Mouse (Mus musculus) embryonic facial prominence, embryonic 13.5 days (tissue): ENCODE data around the gene Patj. TPM values are rescaled to one million over a fixed set of nuclear protein-coding genes. Genes with fewer than 3 reads are reported as not detected.

Experiments used
- ATAC-seq: fragments of 200-750 bp; cut with Nextera tagmentation; 2 replicates; pipeline ENCODE4 v1.8.0; 2017; ENCODE audit warnings: low read depth; ENCODE audit not compliant: insufficient number of reproducible peaks, insufficient read depth, low FRiP score, low TSS enrichment
- H3K27ac ChIP-seq: fragments of 300-500 bp; sonication (generic); 2 replicates; pipeline ENCODE4 v1.5.1; 2015; ENCODE audit warnings: moderate library complexity, mild to moderate bottlenecking, inconsistent platforms
- H3K27me3 ChIP-seq: fragments of 300-500 bp; sonication (generic); 2 replicates; pipeline ENCODE4 v1.6.1; 2015; ENCODE audit warnings: mild to moderate bottlenecking, inconsistent platforms
- H3K36me3 ChIP-seq: fragments of 300-500 bp; sonication (generic); 2 replicates; pipeline ENCODE4 v1.6.1; 2015; ENCODE audit warnings: mild to moderate bottlenecking, inconsistent platforms
- H3K4me1 ChIP-seq: fragments of 300-500 bp; sonication (generic); 2 replicates; pipeline ENCODE4 v1.6.1; 2015; ENCODE audit warnings: inconsistent platforms
- H3K4me2 ChIP-seq: fragments of 300-500 bp; sonication (generic); 2 replicates; pipeline ENCODE4 v1.6.1; 2015; ENCODE audit warnings: moderate library complexity, mild to moderate bottlenecking, inconsistent platforms
- H3K4me3 ChIP-seq: fragments of 300-500 bp; sonication (generic); 2 replicates; pipeline ENCODE4 v1.5.1; 2015; ENCODE audit warnings: mild to moderate bottlenecking, inconsistent platforms
- H3K9ac ChIP-seq: fragments of 300-500 bp; sonication (generic); 2 replicates; pipeline ENCODE4 v1.6.1; 2015; ENCODE audit warnings: mild to moderate bottlenecking, inconsistent platforms
- H3K9me3 ChIP-seq: fragments of 300-500 bp; sonication (generic); 2 replicates; pipeline ENCODE4 v1.6.1; 2016; ENCODE audit warnings: inconsistent platforms
- WGBS: fragments of 180-500 bp; shearing (Covaris S2); methylation state at CpG from one replicate; pipeline ENCODE4 v1.1.7; 2015; ENCODE audit warnings: mixed read lengths; 5-methylcytosine and 5-hydroxymethylcytosine counted together
- polyA plus RNA-seq: library from polyadenylated mRNA; unstranded; fragments of >200 nt; fragmentation: Nextera tagmentation; extraction: Ambion mirVana; gene quantifications from 2 replicates; pipeline ENCODE4 v1.2.1, GENCODE M21; 2015

Patj gene
- polyA plus RNA-seq, 1 experiment from 2014 or later, result 12.9 TPM

DNA sequence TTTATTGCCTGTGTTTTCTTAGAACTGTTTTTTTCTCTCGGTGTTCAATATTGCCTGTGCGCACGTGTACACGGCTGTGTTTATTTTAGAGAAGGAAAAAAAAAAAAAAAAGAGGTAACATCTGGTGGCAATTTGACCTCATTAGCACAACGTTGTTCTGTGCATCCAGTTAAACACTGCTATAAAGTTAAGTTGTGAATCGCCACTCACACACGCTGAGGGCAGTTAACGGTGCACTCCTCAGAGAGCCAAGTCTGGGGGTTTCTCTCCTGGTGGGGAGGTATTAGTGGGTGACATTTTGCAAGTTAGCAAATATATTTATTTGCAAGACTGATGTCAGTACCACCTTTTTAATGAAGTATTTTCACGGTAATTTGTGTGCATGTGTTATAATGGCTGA, 281.9 kb downstream of the Patj start:
- Histone ChIP-seq H3K27me3 (no peaks in the 10 kb centered on the region; the same call in 1 of the 2 replicates), H3K4me1 (peaks cover 8% of the 10 kb centered on the region), H3K36me3 (no peaks in the 10 kb centered on the region), H3K9me3 (no peaks in the 10 kb centered on the region), H3K27ac (no peak overlapping the region), H3K9ac (no peak overlapping the region), H3K4me3 (no peak overlapping the region), H3K4me2 (peak overlapping the region; percentile 5)
- no peak for ATAC-seq
- WGBS, result 32% methylated on average over 9 of the region's 9 CpGs

DNA sequence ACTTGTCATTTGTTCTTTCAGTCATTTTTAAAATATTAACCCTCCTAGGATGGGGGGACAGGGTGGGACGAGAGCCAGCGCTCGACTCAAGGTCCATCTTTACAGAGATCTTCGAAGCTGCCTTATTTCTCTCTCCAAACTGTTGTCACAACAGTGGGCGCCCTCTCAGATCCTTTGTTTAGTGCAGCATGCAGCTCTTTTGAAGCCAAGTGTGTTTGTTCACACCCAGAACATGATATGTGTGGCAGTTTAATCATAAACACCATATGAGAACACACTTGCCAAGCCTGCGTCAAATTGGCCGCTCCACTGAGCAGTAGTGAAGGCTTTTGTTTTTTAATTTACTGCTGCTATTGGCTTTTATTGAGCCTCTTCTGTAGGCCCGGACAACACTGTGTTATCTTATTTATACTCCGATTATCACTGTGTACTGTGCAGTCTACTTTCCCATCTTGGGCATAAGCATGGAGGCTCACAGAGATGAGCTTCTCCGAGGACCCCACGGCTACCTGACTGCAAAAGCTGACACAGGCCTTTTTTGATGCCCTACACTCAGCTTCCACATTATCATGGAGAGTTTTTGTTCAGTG, 291.2 kb downstream of the Patj start:
- Histone ChIP-seq H3K9ac (no peak overlapping the region), H3K4me2 (no peak overlapping the region), H3K4me3 (no peak overlapping the region), H3K27ac (no peak overlapping the region), H3K27me3 (no peaks in the 10 kb centered on the region), H3K4me1 (no peaks in the 10 kb centered on the region), H3K36me3 (peaks cover 17% of the 10 kb centered on the region), H3K9me3 (peaks cover 5% of the 10 kb centered on the region; the same call in 1 of the 2 replicates)
- ATAC-seq, result no peak
- 92% methylated on average over 11 of the region's 11 CpGs for WGBS

DNA sequence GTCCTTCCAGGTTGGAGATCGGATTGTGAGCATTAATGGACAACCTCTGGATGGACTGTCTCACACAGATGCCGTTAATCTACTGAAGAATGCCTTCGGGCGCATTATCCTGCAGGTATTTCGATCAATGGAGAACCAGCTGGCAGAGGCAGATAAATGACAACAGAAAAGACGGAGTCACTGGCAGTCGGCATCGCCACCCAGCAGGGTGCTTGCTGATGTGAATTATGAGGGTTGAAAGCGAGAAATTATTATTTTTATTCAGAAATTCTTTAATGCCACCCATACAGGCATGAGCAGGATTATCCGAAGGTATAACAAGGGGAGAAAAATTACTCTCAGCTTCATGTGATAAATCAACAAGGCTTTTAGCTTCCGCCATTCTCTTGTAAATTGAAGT, 292.5 kb downstream of the Patj start:
- H3K36me3 ChIP-seq, result peaks cover 17% of the 10 kb centered on the region
- no peaks in the 10 kb centered on the region for H3K27me3 ChIP-seq
- no peak overlapping the region for H3K4me2 ChIP-seq
- H3K4me3 ChIP-seq, result no peak overlapping the region
- H3K9me3 ChIP-seq, result peaks cover 5% of the 10 kb centered on the region; the same call in 1 of the 2 replicates
- no peak overlapping the region for H3K9ac ChIP-seq
- ATAC-seq, result no peak
- H3K4me1 ChIP-seq, result no peaks in the 10 kb centered on the region
- 84% methylated on average over 11 of the region's 11 CpGs for WGBS
- H3K27ac ChIP-seq, result no peak overlapping the region

DNA sequence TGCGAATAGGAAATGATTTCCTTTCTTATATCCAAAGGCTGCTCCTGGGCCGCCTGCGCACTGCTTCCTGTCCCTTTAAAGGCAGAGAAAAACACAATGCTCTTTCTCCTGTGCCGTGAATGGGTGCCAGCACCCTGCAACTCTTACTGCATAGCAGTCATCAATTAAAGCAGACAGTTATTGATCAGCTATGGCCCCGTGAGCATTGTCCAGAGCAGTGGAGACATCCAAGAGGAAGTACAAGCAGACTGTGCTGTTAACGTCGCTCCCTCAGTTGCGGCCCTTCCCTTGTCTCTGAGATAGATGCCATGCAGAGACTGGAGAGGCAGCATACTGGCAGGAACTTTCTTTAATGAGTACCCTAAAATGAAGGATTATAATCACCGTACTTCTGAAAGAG, 292.9 kb downstream of the Patj start:
- Histone ChIP-seq H3K4me1 (no peaks in the 10 kb centered on the region), H3K4me3 (no peak overlapping the region), H3K9me3 (peaks cover 5% of the 10 kb centered on the region; the same call in 1 of the 2 replicates), H3K4me2 (no peak overlapping the region), H3K9ac (no peak overlapping the region), H3K36me3 (peaks cover 17% of the 10 kb centered on the region), H3K27ac (no peak overlapping the region), H3K27me3 (no peaks in the 10 kb centered on the region)
- ATAC-seq, result no peak
- WGBS, result 91% methylated on average over 9 of the region's 9 CpGs

DNA sequence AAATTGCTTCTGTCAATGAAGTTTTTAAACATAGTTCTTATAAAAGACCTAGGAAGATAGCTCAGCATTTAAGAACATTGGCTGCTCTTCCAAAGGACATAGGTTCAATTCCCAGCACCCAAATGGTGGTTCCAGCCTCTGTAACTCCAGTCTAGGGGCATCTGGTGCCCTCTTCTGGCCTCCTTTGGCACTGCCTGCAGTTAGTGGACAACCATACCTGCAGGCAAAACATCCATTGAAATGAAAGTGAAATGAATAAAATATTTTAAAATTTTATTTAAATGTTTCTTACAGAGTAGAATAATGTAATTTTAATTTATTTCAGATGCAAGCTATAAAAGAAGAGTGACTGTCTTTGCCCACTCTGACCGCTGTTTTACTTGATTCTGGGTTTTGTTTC, 294.4 kb downstream of the Patj start:
- Histone ChIP-seq H3K27ac (no peak overlapping the region), H3K4me2 (no peak overlapping the region), H3K9me3 (peaks cover 5% of the 10 kb centered on the region; the same call in 1 of the 2 replicates), H3K4me1 (no peaks in the 10 kb centered on the region), H3K4me3 (no peak overlapping the region), H3K27me3 (no peaks in the 10 kb centered on the region), H3K9ac (no peak overlapping the region), H3K36me3 (peaks cover 17% of the 10 kb centered on the region)
- 86% methylated on average over 1 of the region's 1 CpGs for WGBS
- no peak for ATAC-seq

DNA sequence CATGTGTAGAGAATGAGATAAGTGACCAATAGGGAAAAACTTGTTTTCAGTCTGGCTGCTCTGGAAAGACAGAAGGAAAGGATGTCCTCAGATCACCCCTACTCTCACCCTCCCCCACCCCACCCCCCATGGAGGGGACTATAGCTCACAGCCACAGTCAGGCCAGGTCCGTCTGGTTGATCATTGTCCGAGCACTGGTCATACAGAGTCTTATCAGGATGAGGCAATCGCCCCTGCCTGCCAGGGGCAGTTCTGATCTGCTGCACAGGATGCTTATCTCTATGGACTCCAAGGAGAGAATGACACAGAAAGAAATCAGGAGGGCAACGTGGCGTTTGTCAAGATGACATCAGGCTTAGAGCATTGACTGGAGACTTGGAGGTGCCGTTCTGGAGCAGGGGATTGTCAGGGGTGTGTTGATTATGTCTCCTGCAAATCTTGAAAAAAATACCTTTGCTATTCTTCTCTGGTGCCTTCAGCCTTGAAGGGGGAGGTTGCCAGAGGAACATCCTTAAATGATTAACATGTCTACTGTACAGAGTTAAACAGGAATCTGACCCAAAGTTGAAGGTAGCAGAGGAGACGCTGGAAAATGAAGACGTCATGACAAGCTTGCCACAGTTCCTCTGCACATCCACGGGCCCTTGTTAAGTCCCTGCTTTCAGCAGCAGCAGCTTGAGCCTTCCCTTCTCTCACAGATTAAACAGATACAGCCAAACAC, 298.0 kb downstream of the Patj start:
- WGBS, result 63% methylated on average over 9 of the region's 9 CpGs
- H3K27me3 ChIP-seq, result no peaks in the 10 kb centered on the region
- ATAC-seq, result no peak
- H3K9me3 ChIP-seq, result peaks cover 5% of the 10 kb centered on the region; the same call in 1 of the 2 replicates
- no peaks in the 10 kb centered on the region for H3K4me1 ChIP-seq
- no peak overlapping the region for H3K4me3 ChIP-seq
- H3K27ac ChIP-seq, result no peak overlapping the region
- no peak overlapping the region for H3K9ac ChIP-seq
- no peak overlapping the region for H3K4me2 ChIP-seq
- peaks cover 14% of the 10 kb centered on the region for H3K36me3 ChIP-seq

DNA sequence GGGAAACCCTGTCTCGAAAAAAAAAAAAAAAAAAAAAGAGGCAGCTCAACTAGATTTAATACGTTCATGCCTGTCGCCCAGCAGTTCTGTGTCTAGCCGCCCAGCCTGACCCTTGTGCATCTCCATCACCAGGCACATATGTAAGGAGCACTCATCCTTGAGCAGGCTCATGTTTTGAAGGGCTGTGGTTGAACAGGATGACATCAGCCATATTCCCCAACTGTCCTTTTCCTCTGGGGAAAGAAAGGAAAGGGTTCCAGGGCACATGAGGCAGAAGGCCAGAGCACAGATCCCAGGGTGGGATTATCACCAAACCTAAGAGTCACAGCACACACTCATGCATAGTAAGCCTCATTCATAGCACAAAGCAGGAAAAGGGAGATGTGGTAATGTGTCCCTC, 302.3 kb downstream of the Patj start:
- Histone ChIP-seq H3K4me2 (no peak overlapping the region), H3K9me3 (no peaks in the 10 kb centered on the region), H3K4me3 (no peak overlapping the region), H3K27ac (no peak overlapping the region), H3K9ac (no peak overlapping the region), H3K27me3 (no peaks in the 10 kb centered on the region), H3K36me3 (no peaks in the 10 kb centered on the region), H3K4me1 (peaks cover 15% of the 10 kb centered on the region)
- ATAC-seq, result no peak
- 80% methylated on average over 4 of the region's 4 CpGs for WGBS

DNA sequence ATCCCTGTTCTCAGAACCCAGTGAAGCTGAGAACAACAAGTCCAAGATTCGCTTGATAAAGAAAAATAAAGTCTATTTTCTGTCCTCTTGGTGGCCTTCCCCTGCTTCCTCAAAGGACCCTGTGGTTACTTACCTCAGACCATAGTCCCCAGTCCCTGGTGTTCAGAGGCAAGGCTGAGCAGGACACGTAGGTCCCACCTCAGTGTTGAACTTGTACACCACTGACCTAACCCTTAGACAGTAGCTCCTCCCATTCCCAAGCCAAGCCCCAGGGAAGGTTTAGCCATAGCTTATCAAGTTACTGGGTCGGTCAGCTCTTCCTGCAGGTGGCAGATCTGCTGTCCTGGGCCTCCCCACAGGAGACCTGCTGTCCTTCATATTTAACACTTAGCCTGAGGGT, 303.3 kb downstream of the Patj start:
- Histone ChIP-seq H3K9me3 (no peaks in the 10 kb centered on the region), H3K4me1 (peaks cover 15% of the 10 kb centered on the region), H3K27ac (no peak overlapping the region), H3K4me2 (no peak overlapping the region), H3K9ac (no peak overlapping the region), H3K36me3 (no peaks in the 10 kb centered on the region), H3K27me3 (no peaks in the 10 kb centered on the region), H3K4me3 (no peak overlapping the region)
- WGBS, result 42% methylated on average over 3 of the region's 3 CpGs
- ATAC-seq, result no peak

DNA sequence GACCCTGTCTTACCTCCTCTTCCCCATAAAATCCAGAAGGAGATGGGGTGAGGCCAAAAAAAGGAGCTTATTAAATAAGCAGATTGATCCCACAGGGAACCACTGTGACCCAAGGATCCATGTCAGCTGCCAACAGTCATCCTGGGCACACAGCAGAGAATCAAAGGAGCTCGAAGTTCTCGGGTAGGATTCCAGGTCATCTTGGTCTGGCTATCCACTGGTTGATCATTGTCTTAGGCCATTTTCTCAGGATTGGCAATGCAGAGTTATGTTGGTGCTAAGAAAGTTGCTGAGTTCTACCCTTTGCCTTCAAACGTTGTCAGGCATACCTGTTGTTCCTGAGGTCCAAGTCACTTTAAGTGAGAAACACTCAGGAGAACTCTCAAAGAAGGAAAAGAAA, 304.6 kb downstream of the Patj start:
- H3K27me3 ChIP-seq, result no peaks in the 10 kb centered on the region
- H3K27ac ChIP-seq, result no peak overlapping the region
- H3K4me1 ChIP-seq, result peaks cover 15% of the 10 kb centered on the region
- H3K4me2 ChIP-seq, result no peak overlapping the region
- H3K9me3 ChIP-seq, result no peaks in the 10 kb centered on the region
- no peaks in the 10 kb centered on the region for H3K36me3 ChIP-seq
- WGBS, result 94% methylated on average over 3 of the region's 3 CpGs
- no peak overlapping the region for H3K9ac ChIP-seq
- H3K4me3 ChIP-seq, result no peak overlapping the region
- no peak for ATAC-seq

DNA sequence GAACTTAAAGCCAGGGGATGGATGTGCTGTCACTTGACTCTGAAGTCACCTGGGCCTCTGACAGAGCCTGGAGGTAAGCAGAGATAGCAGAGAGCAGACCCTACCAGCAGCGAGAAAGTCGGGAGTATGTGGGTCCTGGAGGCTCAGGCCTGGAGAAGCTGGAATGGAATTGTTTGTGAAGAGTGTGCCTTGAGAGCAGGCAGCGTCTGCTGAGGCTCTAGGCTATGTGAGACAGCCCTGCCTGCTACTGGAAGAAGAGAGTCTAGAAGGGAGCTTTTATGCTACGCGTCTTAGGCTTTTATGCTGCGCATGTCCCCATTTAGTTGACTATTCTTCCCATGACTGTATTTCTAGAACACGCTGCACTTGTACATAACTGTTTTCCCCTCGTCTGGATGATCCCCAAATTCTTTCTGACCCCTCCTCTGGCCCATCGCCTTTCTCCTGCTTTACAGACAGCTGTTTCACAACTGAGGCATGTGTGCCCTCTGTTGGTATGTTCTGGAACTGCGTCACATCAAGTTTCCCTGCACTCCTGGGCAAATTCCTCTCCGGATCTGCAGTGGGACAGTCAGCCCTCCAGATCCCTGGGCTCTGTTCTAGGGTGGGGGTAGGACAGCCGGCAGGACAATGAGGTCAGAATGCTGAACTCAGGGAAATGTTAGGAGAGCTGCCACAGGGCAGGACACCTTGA, 306.8 kb downstream of the Patj start:
- 28% methylated on average over 12 of the region's 12 CpGs for WGBS
- peak; percentile 23; the same call in 1 of the 2 replicates for ATAC-seq
- no peak overlapping the region for H3K9ac ChIP-seq
- no peak overlapping the region for H3K27ac ChIP-seq
- peaks cover 15% of the 10 kb centered on the region for H3K4me1 ChIP-seq
- H3K4me3 ChIP-seq, result no peak overlapping the region
- no peaks in the 10 kb centered on the region for H3K9me3 ChIP-seq
- no peaks in the 10 kb centered on the region for H3K27me3 ChIP-seq
- peak overlapping the region; percentile 44 for H3K4me2 ChIP-seq
- H3K36me3 ChIP-seq, result no peaks in the 10 kb centered on the region

DNA sequence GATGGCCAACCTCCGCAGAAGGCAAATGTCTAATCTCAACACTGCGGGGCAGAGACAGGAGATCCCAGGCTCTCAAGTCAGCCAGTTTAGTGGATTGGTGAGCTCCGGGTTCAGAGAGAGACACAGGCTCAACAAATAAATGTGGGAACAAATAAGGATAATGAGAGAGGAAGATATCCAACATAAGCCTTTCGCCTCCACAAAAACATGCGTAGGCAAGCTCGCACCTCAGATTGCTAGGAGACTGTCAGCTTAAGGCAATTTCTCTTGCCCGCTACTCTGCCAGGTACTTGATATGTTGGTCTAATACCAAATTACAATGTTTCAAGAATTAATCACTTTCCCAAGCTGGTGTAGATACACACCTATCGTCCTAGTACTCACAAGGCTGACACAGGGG, 315.3 kb downstream of the Patj start:
- Histone ChIP-seq H3K36me3 (no peaks in the 10 kb centered on the region), H3K4me3 (no peak overlapping the region), H3K4me2 (no peak overlapping the region), H3K27me3 (no peaks in the 10 kb centered on the region), H3K4me1 (no peaks in the 10 kb centered on the region), H3K9ac (no peak overlapping the region), H3K27ac (no peak overlapping the region), H3K9me3 (no peaks in the 10 kb centered on the region)
- ATAC-seq, result no peak
- WGBS, result 88% methylated on average over 8 of the region's 8 CpGs
